Mouse (Mus musculus): ENCODE results near the gene Hcls1. TPM values are rescaled to one million over a fixed set of nuclear protein-coding genes. Genes with fewer than 3 reads are reported as not detected.
A peak's percentile ranks its signal among the peaks of the same experiment; 100 is the strongest.

The Hcls1 gene
- total and polyA plus RNA-seq, 2 experiments from 2014 or later = 3.9 to 4.7 TPM

GRCm38 (mm10) chr16:36930231-36931136 is 4.3 kb upstream of the Hcls1 start:
- Histone ChIP-seq H3K27me3 (ENCODE audit: control insufficient read depth, insufficient read depth, low read length) (no peaks in the 10 kb centered on the region), H3K9ac (replicated peaks; ENCODE audit: low read depth, low read length) (no peak overlapping the region), H3K4me2 (ENCODE audit: low read depth, low read length) (no peak overlapping the region), H3K4me1 (ENCODE audit: control insufficient read depth, insufficient read depth) (peaks cover 10% of the 10 kb centered on the region; the same call in 1 of the 2 replicates), H3K4me3 (ENCODE audit: low read depth, low read length) (no peak overlapping the region), H3K27ac (ENCODE audit: low read depth) (no peak overlapping the region), H3K36me3 (replicated peaks; ENCODE audit: control insufficient read depth, insufficient read depth, low read length) (peaks cover 75% of the 10 kb centered on the region), H3K9me3 (replicated peaks; ENCODE audit: control insufficient read depth, low read length) (no peaks in the 10 kb centered on the region)
- ATAC-seq (ENCODE audit: insufficient read depth, low read depth) = no peak
- no peak for TF ChIP-seq CTCF (IDR thresholded peaks at IDR 0.05; ENCODE audit: low read depth)
- no peak for TF ChIP-seq EP300 (IDR thresholded peaks at IDR 0.05; ENCODE audit: low read depth)
- 60% methylated on average over 11 of the region's 11 CpGs for WGBS
- no peak for DNase-seq (ENCODE audit: low spot score)

- Histone ChIP-seq H3K36me3 (replicated peaks; ENCODE audit: control insufficient read depth, insufficient read depth, low read length) (peaks cover 66% of the 10 kb centered on the region), H3K4me3 (ENCODE audit: low read depth, low read length) (no peak overlapping the region), H3K4me2 (ENCODE audit: low read depth, low read length) (no peak overlapping the region), H3K4me1 (ENCODE audit: control insufficient read depth, insufficient read depth) (peaks cover 10% of the 10 kb centered on the region; the same call in 1 of the 2 replicates), H3K9me3 (replicated peaks; ENCODE audit: control insufficient read depth, low read length) (no peaks in the 10 kb centered on the region), H3K27me3 (ENCODE audit: control insufficient read depth, insufficient read depth, low read length) (no peaks in the 10 kb centered on the region), H3K27ac (ENCODE audit: low read depth) (no peak overlapping the region), H3K9ac (replicated peaks; ENCODE audit: low read depth, low read length) (no peak overlapping the region)
- no peak for TF ChIP-seq EP300 (IDR thresholded peaks at IDR 0.05; ENCODE audit: low read depth)
- no peak for TF ChIP-seq CTCF (IDR thresholded peaks at IDR 0.05; ENCODE audit: low read depth)
- no peak for DNase-seq (ENCODE audit: low spot score)
- 79% methylated on average over 10 of the region's 10 CpGs for WGBS
- no peak for ATAC-seq (ENCODE audit: insufficient read depth, low read depth)
Observed at GRCm38 (mm10) chr16:36931381-36931780, 3.4 kb upstream of the Hcls1 start.

GRCm38 (mm10) chr16:36931976-36932375 is 2.8 kb upstream of the Hcls1 start:
- ATAC-seq (ENCODE audit: insufficient read depth, low read depth) = no peak
- Histone ChIP-seq H3K4me1 (ENCODE audit: control insufficient read depth, insufficient read depth) (peaks cover 10% of the 10 kb centered on the region; the same call in 1 of the 2 replicates), H3K27me3 (ENCODE audit: control insufficient read depth, insufficient read depth, low read length) (no peaks in the 10 kb centered on the region), H3K4me2 (ENCODE audit: low read depth, low read length) (no peak overlapping the region), H3K9me3 (replicated peaks; ENCODE audit: control insufficient read depth, low read length) (no peaks in the 10 kb centered on the region), H3K9ac (replicated peaks; ENCODE audit: low read depth, low read length) (no peak overlapping the region), H3K36me3 (replicated peaks; ENCODE audit: control insufficient read depth, insufficient read depth, low read length) (peaks cover 60% of the 10 kb centered on the region), H3K27ac (ENCODE audit: low read depth) (no peak overlapping the region), H3K4me3 (ENCODE audit: low read depth, low read length) (no peak overlapping the region)
- 81% methylated on average over 3 of the region's 3 CpGs for WGBS
- DNase-seq (ENCODE audit: low spot score) = no peak
- no peak for TF ChIP-seq EP300 (IDR thresholded peaks at IDR 0.05; ENCODE audit: low read depth)
- no peak for TF ChIP-seq CTCF (IDR thresholded peaks at IDR 0.05; ENCODE audit: low read depth)

GRCm38 (mm10) chr16:36932546-36932945 is 2.2 kb upstream of the Hcls1 start:
- no peak overlapping the region for H3K4me2 ChIP-seq (ENCODE audit: low read depth, low read length)
- peaks cover 55% of the 10 kb centered on the region for H3K36me3 ChIP-seq (replicated peaks; ENCODE audit: control insufficient read depth, insufficient read depth, low read length)
- no peak overlapping the region for H3K4me3 ChIP-seq (ENCODE audit: low read depth, low read length)
- H3K27ac ChIP-seq (ENCODE audit: low read depth) = no peak overlapping the region
- TF ChIP-seq EP300 (IDR thresholded peaks at IDR 0.05; ENCODE audit: low read depth) (no peak), CTCF (IDR thresholded peaks at IDR 0.05; ENCODE audit: low read depth) (no peak)
- H3K9me3 ChIP-seq (replicated peaks; ENCODE audit: control insufficient read depth, low read length) = no peaks in the 10 kb centered on the region
- no peak for ATAC-seq (ENCODE audit: insufficient read depth, low read depth)
- WGBS = 94% methylated on average over 6 of the region's 6 CpGs
- no peaks in the 10 kb centered on the region for H3K27me3 ChIP-seq (ENCODE audit: control insufficient read depth, insufficient read depth, low read length)
- peaks cover 10% of the 10 kb centered on the region; the same call in 1 of the 2 replicates for H3K4me1 ChIP-seq (ENCODE audit: control insufficient read depth, insufficient read depth)
- no peak for DNase-seq (ENCODE audit: low spot score)
- H3K9ac ChIP-seq (replicated peaks; ENCODE audit: low read depth, low read length) = no peak overlapping the region

GRCm38 (mm10) chr16:36934131-36934840 is 497 bp upstream of the Hcls1 start:
- no peaks in the 10 kb centered on the region for H3K9me3 ChIP-seq (replicated peaks; ENCODE audit: control insufficient read depth, low read length)
- no peak for TF ChIP-seq EP300 (IDR thresholded peaks at IDR 0.05; ENCODE audit: low read depth)
- TF ChIP-seq CTCF (IDR thresholded peaks at IDR 0.05; ENCODE audit: low read depth) = no peak
- peaks cover 37% of the 10 kb centered on the region for H3K36me3 ChIP-seq (replicated peaks; ENCODE audit: control insufficient read depth, insufficient read depth, low read length)
- ATAC-seq (ENCODE audit: insufficient read depth, low read depth) = peak; percentile 87
- whole genome bisulfite sequencing = 17% methylated on average over 6 of the region's 6 CpGs
- peak; percentile 65 for DNase-seq (ENCODE audit: low spot score)
- H3K27ac ChIP-seq (ENCODE audit: low read depth) = peak overlapping the region; percentile 76
- H3K4me2 ChIP-seq (ENCODE audit: low read depth, low read length) = 0 out of 2 replicates have a peak overlapping the region, but pooled peaks have one; percentile 50
- no peaks in the 10 kb centered on the region for H3K27me3 ChIP-seq (ENCODE audit: control insufficient read depth, insufficient read depth, low read length)
- no peak overlapping the region for H3K9ac ChIP-seq (replicated peaks; ENCODE audit: low read depth, low read length)
- H3K4me1 ChIP-seq (ENCODE audit: control insufficient read depth, insufficient read depth) = peaks cover 10% of the 10 kb centered on the region; the same call in 1 of the 2 replicates
- H3K4me3 ChIP-seq (ENCODE audit: low read depth, low read length) = no peak overlapping the region

Measured in heart, postnatal 0 days (tissue).